Mouse (Mus musculus): Measurements from ENCODE around the gene Mansc1. TPM values are rescaled to one million over a fixed set of nuclear protein-coding genes. Genes with fewer than 3 reads are reported as not detected.
A peak's percentile ranks its signal among the peaks of the same experiment; 100 is the strongest.

Gene Mansc1
- polyA plus RNA-seq, 1 experiment from 2014 or later: 1.6 TPM

- no peak for DNase-seq
- 75% methylated on average over 4 of the region's 4 CpGs for WGBS (ENCODE audit: insufficient replicate concordance)
- no peak overlapping the region for H3K4me2 ChIP-seq (ENCODE audit: low read depth, low read length)
These were observed 24.2 kb upstream of the Mansc1 start for GRCm38 (mm10) chr6:134656527-134656926.

GRCm38 (mm10) chr6:134648356-134648755, 16.1 kb upstream of the Mansc1 start:
- Histone ChIP-seq H3K36me3 (replicated peaks; ENCODE audit: insufficient read depth, low read length) (peaks cover 6% of the 10 kb centered on the region; the same call in 1 of the 2 replicates), H3K27ac (ENCODE audit: low read depth) (no peak overlapping the region), H3K4me2 (ENCODE audit: low read depth, low read length) (no peak overlapping the region), H3K4me3 (ENCODE audit: low read depth, low read length) (no peak overlapping the region), H3K27me3 (ENCODE audit: insufficient read depth, low read length) (no peaks in the 10 kb centered on the region), H3K9me3 (ENCODE audit: low read length) (no peaks in the 10 kb centered on the region), H3K4me1 (ENCODE audit: insufficient read depth) (no peaks in the 10 kb centered on the region), H3K9ac (replicated peaks) (no peak overlapping the region)
- WGBS (ENCODE audit: insufficient replicate concordance): 86% methylated on average over 5 of the region's 5 CpGs
- DNase-seq (no peak), ATAC-seq (no peak)
- TF ChIP-seq CTCF (IDR thresholded peaks at IDR 0.05; ENCODE audit: low read depth) (no peak), EP300 (IDR thresholded peaks at IDR 0.05; ENCODE audit: low read depth) (no peak)

More at GRCm38 (mm10) chr6:134656527-134656926, 24.2 kb upstream of the Mansc1 start:
- Histone ChIP-seq H3K27me3 (ENCODE audit: insufficient read depth, low read length) (no peaks in the 10 kb centered on the region), H3K4me1 (ENCODE audit: insufficient read depth) (peaks cover 5% of the 10 kb centered on the region), H3K9ac (replicated peaks) (no peak overlapping the region), H3K27ac (ENCODE audit: low read depth) (peak overlapping the region; percentile 22; the same call in 1 of the 2 replicates), H3K36me3 (replicated peaks; ENCODE audit: insufficient read depth, low read length) (no peaks in the 10 kb centered on the region), H3K4me3 (ENCODE audit: low read depth, low read length) (no peak overlapping the region), H3K9me3 (ENCODE audit: low read length) (no peaks in the 10 kb centered on the region)
- no peak for TF ChIP-seq EP300 (IDR thresholded peaks at IDR 0.05; ENCODE audit: low read depth)
- no peak for TF ChIP-seq CTCF (IDR thresholded peaks at IDR 0.05; ENCODE audit: low read depth)
- ATAC-seq: no peak

DNA sequence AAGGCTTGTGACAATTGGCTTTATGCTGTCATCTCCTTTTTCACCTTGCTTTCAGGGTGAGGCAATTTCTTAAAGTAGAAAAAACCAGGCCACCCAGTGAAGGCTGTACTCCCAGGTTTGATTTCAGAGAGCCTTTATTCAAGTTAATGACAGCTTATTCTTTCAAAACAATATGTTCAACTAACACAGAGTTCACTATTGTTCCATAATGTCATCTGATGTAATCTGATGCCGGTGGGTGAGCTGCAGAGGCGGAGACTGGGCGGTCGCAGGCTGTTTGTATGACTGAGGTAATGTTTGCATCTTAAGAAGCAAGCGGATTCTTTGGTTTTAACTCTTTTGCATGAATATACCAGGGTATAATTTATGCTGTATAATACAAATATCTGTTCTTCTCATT, 15.3 kb upstream of the Mansc1 start:
- no peak for ATAC-seq
- DNase-seq: no peak

GRCm38 (mm10) chr6:134646835-134647234, 14.5 kb upstream of the Mansc1 start:
- DNase-seq: no peak

More for the DNA sequence above, 15.3 kb upstream of the Mansc1 start:
- peaks cover 6% of the 10 kb centered on the region; the same call in 1 of the 2 replicates for H3K36me3 ChIP-seq (replicated peaks; ENCODE audit: insufficient read depth, low read length)
- H3K9me3 ChIP-seq (ENCODE audit: low read length): no peaks in the 10 kb centered on the region
- H3K27me3 ChIP-seq (ENCODE audit: insufficient read depth, low read length): no peaks in the 10 kb centered on the region
- H3K27ac ChIP-seq (ENCODE audit: low read depth): no peak overlapping the region
- H3K4me3 ChIP-seq (ENCODE audit: low read depth, low read length): no peak overlapping the region
- H3K4me1 ChIP-seq (ENCODE audit: insufficient read depth): no peaks in the 10 kb centered on the region
- 64% methylated on average over 5 of the region's 5 CpGs for WGBS (ENCODE audit: insufficient replicate concordance)
- no peak for TF ChIP-seq EP300 (IDR thresholded peaks at IDR 0.05; ENCODE audit: low read depth)
- TF ChIP-seq CTCF (IDR thresholded peaks at IDR 0.05; ENCODE audit: low read depth): no peak
- H3K4me2 ChIP-seq (ENCODE audit: low read depth, low read length): no peak overlapping the region
- H3K9ac ChIP-seq (replicated peaks): no peak overlapping the region

GRCm38 (mm10) chr6:134643296-134643695, 11.0 kb upstream of the Mansc1 start:
- Histone ChIP-seq H3K36me3 (replicated peaks; ENCODE audit: insufficient read depth, low read length) (peaks cover 6% of the 10 kb centered on the region; the same call in 1 of the 2 replicates), H3K4me2 (ENCODE audit: low read depth, low read length) (no peak overlapping the region), H3K4me1 (ENCODE audit: insufficient read depth) (peaks cover 9% of the 10 kb centered on the region; the same call in 1 of the 2 replicates), H3K27me3 (ENCODE audit: insufficient read depth, low read length) (no peaks in the 10 kb centered on the region), H3K9me3 (ENCODE audit: low read length) (no peaks in the 10 kb centered on the region), H3K9ac (replicated peaks) (no peak overlapping the region), H3K4me3 (ENCODE audit: low read depth, low read length) (no peak overlapping the region), H3K27ac (ENCODE audit: low read depth) (no peak overlapping the region)
- peak; percentile 44 for TF ChIP-seq CTCF (IDR thresholded peaks at IDR 0.05; ENCODE audit: low read depth)
- no peak for TF ChIP-seq EP300 (IDR thresholded peaks at IDR 0.05; ENCODE audit: low read depth)
- no peak for DNase-seq
- WGBS (ENCODE audit: insufficient replicate concordance): 86% methylated on average over 5 of the region's 5 CpGs
- no peak for ATAC-seq

More at GRCm38 (mm10) chr6:134646835-134647234, 14.5 kb upstream of the Mansc1 start:
- Histone ChIP-seq H3K4me1 (ENCODE audit: insufficient read depth) (peaks cover 5% of the 10 kb centered on the region; the same call in 1 of the 2 replicates), H3K27ac (ENCODE audit: low read depth) (no peak overlapping the region), H3K36me3 (replicated peaks; ENCODE audit: insufficient read depth, low read length) (peaks cover 6% of the 10 kb centered on the region; the same call in 1 of the 2 replicates), H3K4me3 (ENCODE audit: low read depth, low read length) (no peak overlapping the region), H3K4me2 (ENCODE audit: low read depth, low read length) (no peak overlapping the region), H3K9ac (replicated peaks) (no peak overlapping the region), H3K27me3 (ENCODE audit: insufficient read depth, low read length) (no peaks in the 10 kb centered on the region), H3K9me3 (ENCODE audit: low read length) (no peaks in the 10 kb centered on the region)
- no peak for ATAC-seq
- WGBS (ENCODE audit: insufficient replicate concordance): 77% methylated on average over 6 of the region's 6 CpGs
- no peak for TF ChIP-seq EP300 (IDR thresholded peaks at IDR 0.05; ENCODE audit: low read depth)

DNA sequence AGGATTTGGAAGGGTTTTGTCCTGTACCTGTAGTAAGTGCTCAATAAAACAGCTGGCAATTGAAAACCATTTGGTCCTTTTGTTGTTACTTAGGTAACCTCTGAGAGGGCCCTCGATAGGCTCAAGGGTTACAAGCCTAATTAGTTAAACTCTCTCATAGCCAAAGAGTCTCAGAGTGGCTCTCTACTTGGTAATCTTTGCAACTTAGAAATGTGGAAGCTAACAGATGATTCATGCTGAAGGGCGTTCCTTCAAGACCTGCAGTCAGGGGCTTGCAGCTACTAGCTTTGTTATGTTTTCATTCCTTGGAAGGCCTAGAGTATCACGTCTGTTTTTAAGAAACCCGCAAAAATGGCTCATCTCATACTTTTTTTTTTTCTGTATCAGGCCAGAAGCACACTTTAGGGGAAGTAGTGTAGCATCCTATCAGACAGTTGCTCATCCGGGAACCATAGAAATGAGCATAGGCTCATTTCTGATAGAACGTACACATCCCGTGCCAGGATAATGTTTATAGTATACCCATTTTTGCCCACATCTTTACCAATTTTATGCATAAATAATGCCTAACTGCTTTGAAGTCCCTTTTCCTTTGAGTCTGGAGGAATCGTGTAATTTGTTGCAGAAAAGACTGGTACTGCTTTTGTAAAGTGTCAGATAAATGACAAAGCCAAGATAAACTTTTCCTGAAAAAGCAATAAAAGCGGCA, 9.6 kb upstream of the Mansc1 start:
- peak overlapping the region; percentile 76 for H3K4me2 ChIP-seq (ENCODE audit: low read depth, low read length)
- no peak for DNase-seq
- 52% methylated on average over 9 of the region's 9 CpGs for WGBS (ENCODE audit: insufficient replicate concordance)
- no peaks in the 10 kb centered on the region for H3K9me3 ChIP-seq (ENCODE audit: low read length)
- peaks cover 6% of the 10 kb centered on the region; the same call in 1 of the 2 replicates for H3K36me3 ChIP-seq (replicated peaks; ENCODE audit: insufficient read depth, low read length)
- no peak for ATAC-seq
- TF ChIP-seq CTCF (IDR thresholded peaks at IDR 0.05; ENCODE audit: low read depth) (no peak), EP300 (IDR thresholded peaks at IDR 0.05; ENCODE audit: low read depth) (no peak)
- H3K9ac ChIP-seq (replicated peaks): peak overlapping the region; percentile 86
- peaks cover 9% of the 10 kb centered on the region; the same call in 1 of the 2 replicates for H3K4me1 ChIP-seq (ENCODE audit: insufficient read depth)
- H3K4me3 ChIP-seq (ENCODE audit: low read depth, low read length): peak overlapping the region; percentile 72
- H3K27ac ChIP-seq (ENCODE audit: low read depth): peak overlapping the region; percentile 84
- H3K27me3 ChIP-seq (ENCODE audit: insufficient read depth, low read length): no peaks in the 10 kb centered on the region
